Mouse (Mus musculus) liver, adult 2 months (tissue): ENCODE results near the gene Snx27. TPM values are rescaled to one million over a fixed set of nuclear protein-coding genes. Genes with fewer than 3 reads are reported as not detected.

ENCODE experiments used
- DNase-seq: peaks from one replicate; pipeline ENCODE4 v3.0.0-alpha.2; 2011; ENCODE audit warnings: low read depth, low spot score; ENCODE audit errors: extremely low read depth
- H3K27ac ChIP-seq: fragments of 200-500 bp; replicated peaks from 2 replicates; pipeline ENCODE4 v1.5.1; 2012; ENCODE audit warnings: low read depth, mild to moderate bottlenecking, control low read depth, inconsistent platforms, low read length; ENCODE audit not compliant: insufficient read depth
- H3K27me3 ChIP-seq: fragments of 200-500 bp; 2 replicates; pipeline ENCODE4 v1.6.1; 2012; ENCODE audit warnings: mild to moderate bottlenecking, moderate library complexity, low read length, inconsistent platforms; ENCODE audit not compliant: control insufficient read depth, insufficient read depth
- H3K36me3 ChIP-seq: fragments of 200-500 bp; 2 replicates; pipeline ENCODE4 v1.6.1; 2012; ENCODE audit warnings: low read length, inconsistent platforms; ENCODE audit not compliant: control insufficient read depth, insufficient read depth
- H3K4me1 ChIP-seq: fragments of 200-500 bp; 2 replicates; pipeline ENCODE4 v1.6.1; 2011; ENCODE audit warnings: low read length; ENCODE audit not compliant: control insufficient read depth, insufficient read depth
- H3K4me3 ChIP-seq: fragments of 200-500 bp; 2 replicates; pipeline ENCODE4 v1.5.1; 2011; ENCODE audit warnings: low read depth, mild to moderate bottlenecking, control low read depth, low read length, moderate library complexity; ENCODE audit not compliant: insufficient read depth
- H3K79me2 ChIP-seq: fragments of 200-500 bp; 2 replicates; pipeline ENCODE4 v1.6.1; 2012; ENCODE audit warnings: inconsistent platforms, mild to moderate bottlenecking, low read length, moderate library complexity; ENCODE audit not compliant: control insufficient read depth, insufficient read depth
- H3K9ac ChIP-seq: fragments of 200-500 bp; 2 replicates; pipeline ENCODE4 v1.6.1; 2012; ENCODE audit warnings: low read depth, mild to moderate bottlenecking, control low read depth, inconsistent platforms, low read length
- CTCF ChIP-seq: fragments of 200-500 bp; IDR thresholded peaks from 2 replicates; pipeline ENCODE4 v1.5.1; 2011; ENCODE audit warnings: low read depth, low read length, control low read depth
- POLR2A ChIP-seq: fragments of 200-500 bp; IDR thresholded peaks from 2 replicates; pipeline ENCODE4 v1.6.1; 2011; ENCODE audit warnings: low read length, control low read depth; ENCODE audit not compliant: insufficient read depth; ENCODE audit errors: extremely low read depth
- WGBS: fragments of 180-500 bp; shearing (Covaris S2); methylation state at CpG from one replicate; pipeline ENCODE4 v1.1.7; 2018; 5-methylcytosine and 5-hydroxymethylcytosine counted together
- polyA plus RNA-seq: library from polyadenylated mRNA; depleted of rRNA; stranded (reverse); fragments of >200 nt; gene quantifications from 2 replicates; pipeline ENCODE4 v1.2.3, GENCODE M21; 2012
- total RNA-seq: library from RNA; depleted of rRNA; stranded (reverse); fragments of >200 nt; gene quantifications from 2 replicates; pipeline ENCODE4 v1.2.3, GENCODE M21; 2014

Snx27 gene
- total and polyA plus RNA-seq, 2 experiments: 4.7 to 9.6 TPM

DNA sequence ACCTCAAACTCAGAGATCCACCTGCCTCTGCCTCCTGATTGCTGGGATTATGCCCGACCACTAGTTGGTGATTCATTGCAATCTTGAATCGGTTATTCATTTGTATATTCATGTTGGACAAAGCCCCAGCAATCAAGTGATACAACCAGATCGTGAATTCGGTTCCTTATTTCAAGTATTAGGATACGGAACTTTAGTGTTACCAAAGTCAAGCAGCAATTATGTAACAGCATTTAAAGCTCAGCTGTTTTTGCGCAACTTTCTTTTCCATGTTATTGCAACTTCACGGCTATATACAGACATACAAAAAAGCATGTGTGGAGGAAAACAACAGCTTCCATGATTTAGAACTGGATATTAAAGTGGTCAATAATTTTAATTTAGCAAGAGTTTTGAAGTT is 428 bp upstream of the Snx27 start:
- Histone ChIP-seq H3K36me3 (no peaks in the 10 kb centered on the region), H3K79me2 (peaks cover 19% of the 10 kb centered on the region; the same call in 1 of the 2 replicates), H3K27ac (no peak overlapping the region), H3K4me1 (peaks cover 10% of the 10 kb centered on the region), H3K4me3 (no peak overlapping the region), H3K27me3 (no peaks in the 10 kb centered on the region), H3K9ac (no peak overlapping the region)
- 53% methylated on average over 7 of the region's 7 CpGs for WGBS
- no peak for TF ChIP-seq POLR2A
- TF ChIP-seq CTCF: no peak
- DNase-seq: no peak

DNA sequence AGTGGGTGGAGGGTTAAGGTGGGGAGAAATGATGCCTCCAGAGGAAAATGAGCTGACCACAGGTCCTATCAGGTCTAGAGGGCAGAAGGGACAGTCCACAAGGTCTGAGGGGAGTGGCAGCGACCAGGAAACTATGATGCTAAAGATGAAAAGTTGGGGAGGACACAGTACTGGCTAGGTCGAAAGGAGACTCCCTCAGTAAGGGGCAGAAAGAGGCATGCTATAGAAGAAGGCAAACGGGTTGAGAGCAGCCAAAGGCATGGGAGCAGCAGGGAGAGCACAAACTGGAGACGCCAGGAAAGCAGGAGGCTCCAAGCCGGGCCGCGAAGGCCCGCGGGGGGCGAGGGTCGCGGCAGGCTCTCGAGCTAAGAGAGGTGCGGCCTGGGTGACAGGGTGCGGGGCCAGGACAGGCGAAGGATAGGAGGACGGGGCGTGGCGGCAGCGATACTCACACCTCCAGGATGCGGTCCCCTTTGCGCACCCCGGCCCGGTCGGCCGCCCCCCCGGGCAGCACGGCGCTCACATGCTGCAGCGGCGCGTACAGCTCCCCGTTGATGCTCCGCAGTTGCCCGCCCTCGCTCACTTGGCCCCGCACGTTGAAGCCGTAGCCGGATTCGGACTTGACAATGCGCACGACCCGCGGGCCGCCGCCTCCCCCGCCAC is 592 bp downstream of the Snx27 start:
- TF ChIP-seq POLR2A (no peak), CTCF (no peak)
- no peaks in the 10 kb centered on the region for H3K36me3 ChIP-seq
- H3K4me3 ChIP-seq: peak overlapping the region; percentile 95
- WGBS: 1% methylated on average over 48 of the region's 48 CpGs
- H3K79me2 ChIP-seq: peaks cover 22% of the 10 kb centered on the region; the same call in 1 of the 2 replicates
- H3K4me1 ChIP-seq: peaks cover 10% of the 10 kb centered on the region
- H3K27me3 ChIP-seq: no peaks in the 10 kb centered on the region
- peak; percentile 25 for DNase-seq
- H3K9ac ChIP-seq: peak overlapping the region; percentile 93
- H3K27ac ChIP-seq: peak overlapping the region; percentile 86; the same call in 1 of the 2 replicates

- 16% methylated on average over 16 of the region's 16 CpGs for WGBS
- Histone ChIP-seq H3K27ac (no peak overlapping the region), H3K4me1 (peaks cover 10% of the 10 kb centered on the region), H3K79me2 (peaks cover 22% of the 10 kb centered on the region; the same call in 1 of the 2 replicates), H3K4me3 (peak overlapping the region; percentile 95), H3K9ac (peak overlapping the region; percentile 18; the same call in 1 of the 2 replicates), H3K27me3 (no peaks in the 10 kb centered on the region), H3K36me3 (no peaks in the 10 kb centered on the region)
- TF ChIP-seq POLR2A: no peak
- TF ChIP-seq CTCF: no peak
- peak; percentile 10 for DNase-seq
These were observed 1.3 kb downstream of the Snx27 start for GRCm38 (mm10) chr3:94581138-94581780.

DNA sequence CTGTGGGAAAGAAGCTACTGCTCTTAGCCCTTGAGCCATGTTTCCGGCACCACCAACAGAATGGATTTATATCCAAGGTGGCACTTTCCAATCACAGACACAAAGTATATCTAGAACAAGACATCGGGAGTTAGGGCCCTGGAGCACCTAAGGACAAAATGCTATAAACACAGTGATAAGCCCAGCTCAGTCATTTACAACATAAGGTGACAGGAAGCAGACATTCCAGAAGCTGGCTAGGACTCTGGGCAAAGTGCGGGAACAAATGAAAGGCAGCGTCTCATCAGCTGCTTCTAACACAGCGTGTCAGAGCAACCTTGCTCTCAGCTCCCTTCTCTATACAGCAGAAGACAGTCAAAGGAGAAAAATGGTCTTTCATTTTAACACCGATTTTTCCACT is 8.0 kb downstream of the Snx27 start:
- H3K79me2 ChIP-seq: peaks cover 7% of the 10 kb centered on the region; the same call in 1 of the 2 replicates
- H3K9ac ChIP-seq: no peak overlapping the region
- TF ChIP-seq CTCF (no peak), POLR2A (no peak)
- no peak overlapping the region for H3K4me3 ChIP-seq
- no peak overlapping the region for H3K27ac ChIP-seq
- 88% methylated on average over 6 of the region's 6 CpGs for WGBS
- H3K4me1 ChIP-seq: no peaks in the 10 kb centered on the region
- no peaks in the 10 kb centered on the region for H3K27me3 ChIP-seq
- DNase-seq: no peak
- H3K36me3 ChIP-seq: no peaks in the 10 kb centered on the region

DNA sequence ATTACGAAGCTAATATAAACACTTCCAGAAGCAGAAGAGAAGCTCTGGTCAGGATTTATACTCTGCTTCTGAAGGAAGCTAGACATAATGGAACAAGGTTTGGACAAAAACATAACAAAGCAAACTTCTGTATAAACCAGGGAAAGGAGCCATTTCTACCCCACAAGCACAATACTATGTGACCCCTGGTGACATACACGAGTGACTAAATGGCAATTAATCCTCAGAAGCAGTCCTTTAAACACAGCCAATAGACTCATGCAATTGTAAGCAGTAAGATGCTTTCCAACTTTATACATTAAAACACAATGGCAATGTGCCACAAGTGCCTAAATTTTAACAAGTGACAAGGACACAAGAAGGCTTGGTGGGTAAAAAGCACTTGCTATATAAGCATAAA is 15.3 kb downstream of the Snx27 start:
- Histone ChIP-seq H3K27ac (no peak overlapping the region), H3K4me3 (no peak overlapping the region), H3K4me1 (no peaks in the 10 kb centered on the region), H3K27me3 (no peaks in the 10 kb centered on the region), H3K79me2 (peaks cover 9% of the 10 kb centered on the region; the same call in 1 of the 2 replicates), H3K36me3 (no peaks in the 10 kb centered on the region), H3K9ac (no peak overlapping the region)
- TF ChIP-seq POLR2A (no peak), CTCF (no peak)
- 80% methylated on average over 2 of the region's 2 CpGs for WGBS
- no peak for DNase-seq

GRCm38 (mm10) chr3:94565557-94565956 is 17.0 kb downstream of the Snx27 start:
- Histone ChIP-seq H3K9ac (no peak overlapping the region), H3K27ac (no peak overlapping the region), H3K36me3 (peaks cover 6% of the 10 kb centered on the region), H3K4me3 (no peak overlapping the region), H3K27me3 (no peaks in the 10 kb centered on the region), H3K4me1 (no peaks in the 10 kb centered on the region), H3K79me2 (peaks cover 9% of the 10 kb centered on the region; the same call in 1 of the 2 replicates)
- WGBS: 84% methylated on average over 2 of the region's 2 CpGs
- DNase-seq: no peak
- TF ChIP-seq CTCF (no peak), POLR2A (no peak)
